Mouse (Mus musculus) kidney, adult 18-20 months (tissue): ENCODE results near the gene Phactr2.
A peak's percentile ranks its signal among the peaks of the same experiment; 100 is the strongest.
"Not testable (repeated sequence)": the region's sequence is repeated elsewhere in the genome, so short reads cannot be mapped to it uniquely, and the experiment has no call there.

Source experiments
- DNase-seq: peaks from one replicate; pipeline ENCODE4 v3.0.0; 2021

Phactr2 gene

DNA sequence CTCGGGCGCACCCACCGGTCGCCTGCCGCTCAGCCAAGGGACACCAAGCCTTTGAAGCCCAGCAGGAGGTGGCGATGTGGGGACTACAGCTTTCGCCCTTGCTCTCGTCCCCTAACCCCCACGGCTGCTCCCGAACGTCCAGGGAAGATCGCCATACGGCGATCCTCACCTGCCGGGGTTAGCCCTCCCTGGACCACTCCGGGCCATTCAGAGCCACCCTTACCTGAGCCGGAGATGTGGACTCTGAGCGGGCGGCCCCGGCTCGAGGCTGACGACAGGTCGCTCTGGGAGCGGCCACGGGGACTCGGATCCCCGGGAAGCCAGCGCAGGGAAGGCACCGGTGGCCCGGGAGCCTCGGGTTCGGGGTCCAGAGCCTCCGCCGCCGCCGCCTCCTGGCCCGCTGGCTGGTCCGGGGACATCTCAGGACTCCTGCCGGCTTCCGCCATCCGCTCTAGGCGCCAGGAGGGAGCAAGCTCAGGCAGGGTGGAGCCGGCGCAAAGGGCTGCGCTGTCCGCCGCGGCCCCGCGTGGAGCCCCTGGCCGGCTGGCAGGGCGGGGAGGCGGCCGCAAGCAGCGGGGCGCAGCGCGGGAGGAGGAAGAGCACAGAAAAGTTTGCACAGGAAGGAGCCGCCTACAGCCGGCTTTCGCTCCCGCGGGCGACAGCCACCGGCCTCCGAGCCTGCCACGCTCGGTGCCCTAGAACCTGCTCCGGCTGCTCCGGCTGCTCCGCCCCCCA is at the start of gene Phactr2:
Gene Phactr2 (minus strand): TSS at position 580 of the 735 bp plus-strand sequence.
- peak; percentile 67 for DNase-seq

GRCm38 (mm10) chr10:13521857-13522256 is 47.6 kb upstream of the Phactr2 start:
- DNase-seq: no peak

- DNase-seq: no peak
These were observed 28.2 kb upstream of the Phactr2 start for GRCm38 (mm10) chr10:13502371-13502770.

GRCm38 (mm10) chr10:13501533-13501932 is 27.3 kb upstream of the Phactr2 start:
- peak; percentile 19 for DNase-seq

DNA sequence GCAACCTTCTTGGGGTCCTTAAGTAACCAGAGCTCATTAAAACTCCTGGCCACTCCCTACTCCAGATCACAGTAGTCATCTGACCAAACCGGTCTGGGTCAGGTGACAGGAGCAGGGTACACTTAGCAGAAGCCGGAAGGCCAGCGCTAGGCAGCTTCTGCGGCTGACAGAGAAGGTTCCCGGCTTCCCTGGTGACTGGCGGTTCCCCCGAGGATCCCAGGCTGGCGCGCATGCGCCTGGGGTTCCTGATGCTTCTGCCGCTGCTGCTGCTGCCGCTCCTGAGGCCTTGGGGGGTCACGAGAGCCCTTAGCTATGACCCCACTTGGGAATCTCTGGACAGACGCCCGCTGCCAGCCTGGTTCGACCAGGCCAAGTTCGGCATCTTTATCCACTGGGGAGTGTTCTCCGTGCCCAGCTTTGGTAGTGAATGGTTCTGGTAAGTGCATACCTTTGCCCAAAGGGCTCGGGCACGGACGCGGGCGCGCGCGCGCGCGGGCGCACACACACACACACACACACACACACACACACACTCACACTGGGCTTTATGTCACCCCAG is 26.8 kb upstream of the Phactr2 start:
- peak; percentile 91 for DNase-seq

DNA sequence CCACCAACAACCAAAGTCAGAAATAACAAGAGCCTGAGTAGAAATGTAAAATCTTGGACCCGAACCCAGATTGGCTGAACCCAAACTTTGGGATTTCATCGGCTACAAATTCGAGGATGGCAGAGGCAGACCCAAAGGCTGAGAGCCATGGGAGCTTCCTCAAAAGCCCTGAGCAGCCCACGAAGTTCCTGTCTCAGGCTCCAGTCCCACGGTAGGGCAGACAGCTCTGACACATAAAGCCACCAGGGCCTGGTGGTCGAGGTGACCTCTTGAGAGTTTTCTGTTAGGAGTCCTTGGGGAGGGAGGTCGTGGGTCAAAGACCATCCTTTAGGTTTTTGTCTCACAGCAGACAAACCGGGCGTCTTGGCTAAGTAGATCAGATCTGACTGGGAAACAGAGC is 26.3 kb upstream of the Phactr2 start:
- DNase-seq: no peak

- no peak for DNase-seq
These were observed 25.1 kb upstream of the Phactr2 start, which contains the start of gene Fuca2 for GRCm38 (mm10) chr10:13499331-13499730. Gene Fuca2, plus strand, starts transcription at chr10:13499540.

- no peak for DNase-seq
These were observed 22.1 kb upstream of the Phactr2 start for GRCm38 (mm10) chr10:13496315-13496714.

DNA sequence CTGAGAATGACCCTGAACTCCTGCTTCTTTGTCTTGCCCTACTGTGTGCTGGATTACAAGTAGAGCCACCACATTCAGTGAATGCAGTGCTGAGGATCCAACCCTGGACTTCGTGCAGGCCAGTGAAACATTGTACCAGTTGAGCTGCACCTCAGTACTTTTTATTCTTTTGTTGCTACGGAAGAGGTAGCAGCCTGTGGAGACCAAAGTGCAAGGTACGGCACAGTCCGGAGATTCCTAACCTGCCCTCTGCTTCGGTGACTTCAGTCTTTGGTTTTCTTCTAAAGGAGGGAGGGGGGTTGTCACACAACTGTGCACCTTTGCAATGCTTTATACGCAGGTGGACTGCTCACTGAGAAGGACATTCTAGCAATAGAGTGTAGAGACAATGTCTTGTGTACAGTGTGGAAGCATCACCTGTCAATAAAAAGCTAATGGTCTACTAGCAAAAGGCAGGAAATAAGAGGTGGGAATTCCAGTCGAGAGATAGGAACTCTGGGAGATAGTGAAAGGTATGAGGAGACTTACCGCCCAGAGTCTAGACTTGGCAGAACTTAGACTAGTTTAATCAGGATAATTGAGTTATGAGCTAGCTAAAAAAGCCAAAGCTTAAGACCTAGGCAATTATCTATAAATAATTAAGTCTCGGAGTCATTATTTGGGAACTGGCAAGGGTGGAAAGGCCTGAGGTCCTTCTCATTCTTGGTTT is 19.9 kb upstream of the Phactr2 start:
- peak; percentile 45 for DNase-seq

DNA sequence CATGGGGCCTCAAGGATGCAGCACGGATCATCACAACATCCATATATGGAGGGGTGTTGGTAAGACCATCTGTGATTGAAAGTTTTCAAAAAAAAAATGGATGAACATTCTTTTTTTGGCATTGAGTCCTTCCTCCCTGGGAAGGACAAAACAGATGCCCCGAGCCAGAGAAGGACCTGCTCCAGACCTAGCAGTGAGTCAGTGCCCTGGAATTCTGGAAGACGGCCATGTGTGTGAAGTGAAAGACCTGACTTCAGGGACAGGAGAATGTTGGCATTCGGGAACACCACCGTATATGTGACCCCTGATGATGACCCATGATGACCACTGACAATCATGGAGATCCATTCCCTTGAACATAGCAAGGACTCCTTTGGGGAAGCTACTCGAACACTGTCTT is 15.5 kb upstream of the Phactr2 start:
- DNase-seq: no peak

GRCm38 (mm10) chr10:13485958-13486357 is 11.7 kb upstream of the Phactr2 start:
- no peak for DNase-seq

DNA sequence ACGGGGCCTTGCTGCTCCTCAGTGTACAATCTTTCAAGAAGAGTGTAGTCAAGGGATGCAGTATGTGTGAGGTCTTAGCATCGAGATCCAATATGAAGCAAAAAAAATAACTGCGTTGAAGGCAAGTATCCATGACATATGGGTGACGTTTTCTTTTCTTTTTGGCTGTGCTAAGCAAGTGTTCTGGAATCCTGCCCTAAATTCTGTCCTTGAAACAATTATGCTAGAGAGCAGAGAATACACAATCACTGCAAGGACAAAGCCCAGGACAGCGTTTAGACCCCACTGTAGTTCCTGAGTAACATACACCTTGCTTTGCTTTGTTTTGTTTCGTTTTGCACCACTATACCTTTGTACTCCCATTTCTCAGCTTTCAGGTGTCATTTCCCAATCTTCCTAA is 5.1 kb upstream of the Phactr2 start:
- no peak for DNase-seq

DNA sequence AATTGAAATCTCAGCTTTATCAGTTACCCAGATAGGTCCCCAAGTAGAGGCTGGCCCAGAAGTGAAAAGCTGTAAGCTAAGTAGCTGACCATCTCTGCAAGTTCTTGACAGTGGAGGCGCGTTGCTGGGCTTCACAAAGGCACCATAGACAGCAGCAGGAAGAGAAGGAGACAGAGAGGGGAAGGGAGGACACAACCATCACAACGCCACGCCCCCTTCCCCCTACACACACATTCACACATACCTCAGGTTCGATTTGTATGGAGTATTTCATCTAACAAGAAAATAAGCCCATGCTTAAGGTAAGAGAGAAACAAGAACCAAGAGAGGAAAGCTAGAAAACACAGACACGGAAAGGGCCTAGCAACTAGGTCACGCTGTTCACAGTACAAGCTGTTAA is 909 bp upstream of the Phactr2 start:
- DNase-seq: no peak

DNA sequence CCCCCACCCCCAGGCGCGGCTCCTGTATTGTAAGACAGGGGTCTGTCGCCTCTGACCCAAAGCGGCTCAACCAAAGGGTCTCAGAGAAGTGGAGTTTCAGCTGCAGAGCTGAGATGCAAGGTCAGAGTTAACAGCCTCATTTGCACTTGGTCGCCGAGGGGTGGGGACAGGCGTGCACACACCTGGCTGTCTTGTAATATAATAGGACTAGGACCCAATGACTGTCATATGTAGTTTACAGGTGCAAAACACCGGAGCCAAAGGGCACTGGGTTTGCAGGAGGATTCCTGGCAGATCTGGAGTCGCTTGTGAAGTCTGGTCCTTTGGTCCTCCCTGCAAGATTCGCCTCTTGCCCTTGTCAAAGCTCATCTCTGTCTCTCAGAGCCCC is 350 bp upstream of the Phactr2 start:
- DNase-seq: peak; percentile 47

- no peak for DNase-seq
These were observed 852 bp downstream of the Phactr2 start for GRCm38 (mm10) chr10:13473287-13473832.

GRCm38 (mm10) chr10:13470236-13470635 is 4.0 kb downstream of the Phactr2 start:
- no peak for DNase-seq

DNA sequence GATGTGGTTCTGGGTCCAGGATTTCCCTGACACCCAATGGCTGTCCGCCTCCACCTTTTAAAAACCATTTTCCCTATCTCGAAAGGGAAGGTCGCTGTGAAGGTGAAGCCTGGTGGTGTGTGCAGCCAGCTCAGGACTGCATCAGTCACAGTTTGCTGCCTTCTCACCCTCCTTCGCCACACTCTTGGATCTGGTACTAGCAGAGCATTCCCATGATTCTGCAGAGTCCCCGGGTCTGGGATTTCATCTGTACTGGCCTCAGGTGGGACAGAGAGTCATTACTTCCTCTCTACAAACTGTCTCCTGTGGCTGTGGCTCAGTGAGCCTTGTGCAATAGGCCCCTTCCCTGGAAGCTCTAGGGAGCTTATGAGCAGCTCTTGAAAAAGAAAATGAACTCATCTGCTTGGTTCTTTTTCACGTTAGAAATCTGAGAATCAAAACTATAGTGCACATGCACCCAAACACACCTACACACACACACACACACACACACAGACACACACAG is 6.1 kb downstream of the Phactr2 start:
- DNase-seq: not testable (repeated sequence)

- DNase-seq: no peak
These were observed 7.3 kb downstream of the Phactr2 start for GRCm38 (mm10) chr10:13466925-13467324.

GRCm38 (mm10) chr10:13464295-13464694 is 9.9 kb downstream of the Phactr2 start:
- DNase-seq: not testable (repeated sequence)

- no peak for DNase-seq
These were observed 20.8 kb downstream of the Phactr2 start for GRCm38 (mm10) chr10:13453200-13453990.

DNA sequence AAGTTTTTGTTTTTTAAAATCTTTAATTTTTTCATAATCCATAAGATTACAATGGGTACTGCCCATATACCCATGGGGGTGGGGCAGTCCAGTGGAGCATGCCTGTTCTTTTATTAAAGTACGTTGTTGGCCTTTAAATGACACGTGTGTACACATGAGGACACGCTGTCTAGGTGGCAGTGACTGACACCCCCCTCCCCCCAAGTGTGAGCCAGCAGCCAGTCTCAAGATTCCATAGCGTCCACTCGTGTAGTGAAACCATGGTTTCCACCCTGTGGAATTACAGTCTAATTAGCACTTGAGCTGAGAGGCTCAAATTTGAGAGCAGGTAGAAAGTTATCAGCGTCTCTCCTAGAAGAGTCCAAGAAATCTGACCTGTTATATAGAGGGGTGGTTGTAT is 22.6 kb downstream of the Phactr2 start:
- DNase-seq: no peak

DNA sequence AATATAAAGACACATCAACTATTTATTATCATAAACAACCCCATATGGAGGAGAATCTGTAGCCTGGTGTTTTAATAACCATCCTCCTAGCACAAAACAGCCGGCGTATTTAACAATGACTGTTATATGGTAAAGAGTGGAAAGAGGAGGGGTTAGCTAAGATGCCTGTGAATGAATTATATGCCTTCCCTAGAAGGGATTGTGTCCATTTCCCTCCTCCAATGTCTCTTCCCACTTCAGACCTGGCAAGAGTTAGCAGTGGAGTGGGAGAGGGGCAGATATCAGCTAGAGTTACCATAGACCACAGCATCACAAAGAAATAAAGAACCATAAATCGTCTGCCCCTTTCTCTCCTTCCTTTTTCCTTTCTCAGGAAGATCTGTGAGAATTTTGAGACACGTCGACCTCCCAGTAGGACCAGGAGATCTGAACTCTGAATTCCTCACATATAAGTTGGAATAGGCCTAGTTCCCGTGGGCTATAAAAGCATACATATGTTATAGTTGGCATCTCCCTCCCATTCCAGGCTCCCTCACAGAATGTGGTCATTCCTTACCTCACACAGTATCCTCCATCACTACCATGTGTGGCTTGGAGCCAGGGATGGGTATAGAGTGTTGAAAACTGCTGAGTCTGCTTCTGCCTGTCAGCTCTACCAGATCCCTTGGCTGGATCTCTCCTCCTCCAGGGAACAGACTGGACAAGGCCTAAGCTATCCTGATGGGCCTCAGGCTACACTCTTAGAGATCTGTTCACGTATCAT is 25.7 kb downstream of the Phactr2 start:
- DNase-seq: no peak
